Mouse (Mus musculus): Measurements from ENCODE around the gene Clstn3.
"Not testable (repeated sequence)": the region's sequence is repeated elsewhere in the genome, so short reads cannot be mapped to it uniquely, and the experiment has no call there.

Clstn3 gene

DNA sequence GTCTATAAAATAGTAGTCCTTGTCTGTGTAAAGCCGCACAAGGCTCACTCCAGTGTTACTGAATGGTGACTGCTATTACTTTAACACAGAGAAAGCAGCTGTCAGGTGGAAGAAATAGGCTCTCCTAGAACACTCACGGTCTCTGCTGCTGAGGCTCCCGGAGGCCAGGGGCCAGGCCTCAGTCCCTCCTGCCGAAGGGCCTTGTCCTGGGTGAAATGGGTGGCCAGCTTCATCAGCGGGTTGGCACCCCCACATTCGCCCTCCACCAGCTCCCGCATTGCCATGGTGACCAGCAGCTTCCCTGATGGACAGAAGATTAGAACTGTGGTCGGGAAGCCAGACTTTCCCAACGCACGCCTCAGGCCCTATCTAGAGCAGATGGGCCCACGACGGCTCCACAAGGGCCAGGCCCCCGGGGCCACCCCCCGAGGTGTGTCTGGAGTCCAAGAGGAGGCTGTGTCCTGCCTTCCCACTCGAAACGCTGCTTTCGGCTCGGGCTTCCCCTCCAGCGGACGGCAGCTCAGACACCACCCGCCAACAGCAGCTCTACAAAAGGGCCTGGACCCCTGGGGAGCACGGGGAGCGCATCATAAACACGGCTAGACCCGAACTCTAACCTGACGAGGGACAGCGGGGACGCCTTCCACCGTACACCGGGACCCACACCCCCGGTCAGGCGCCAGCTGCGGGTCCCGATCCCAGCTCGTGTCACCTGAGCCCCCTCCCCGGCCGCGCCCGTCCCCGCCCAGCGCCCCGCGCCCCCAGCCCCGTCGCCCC is 50.3 kb downstream of the Clstn3 start:
- DNase-seq (ENCODE audit: low read depth, low spot score), result no peak

DNA sequence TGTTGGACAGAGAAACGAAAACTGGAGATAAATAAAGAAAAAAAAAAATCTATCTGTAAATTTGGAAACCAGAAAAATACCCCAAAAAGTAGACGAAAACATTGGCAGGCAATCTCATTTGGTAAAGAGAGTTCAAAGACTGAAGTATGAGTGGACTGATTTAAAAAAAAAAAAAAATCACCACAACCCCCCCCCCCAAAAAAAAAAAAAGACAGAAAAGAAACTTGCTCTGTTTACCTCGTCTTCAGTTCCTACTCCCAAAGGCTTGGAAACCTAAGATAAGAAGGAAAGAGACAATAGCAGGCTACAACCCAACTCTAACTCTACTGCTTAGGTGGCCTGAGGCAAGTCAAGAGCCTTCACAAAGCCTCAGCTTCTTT is 50.8 kb downstream of the Clstn3 start:
- DNase-seq (ENCODE audit: low read depth, low spot score), result no peak

DNA sequence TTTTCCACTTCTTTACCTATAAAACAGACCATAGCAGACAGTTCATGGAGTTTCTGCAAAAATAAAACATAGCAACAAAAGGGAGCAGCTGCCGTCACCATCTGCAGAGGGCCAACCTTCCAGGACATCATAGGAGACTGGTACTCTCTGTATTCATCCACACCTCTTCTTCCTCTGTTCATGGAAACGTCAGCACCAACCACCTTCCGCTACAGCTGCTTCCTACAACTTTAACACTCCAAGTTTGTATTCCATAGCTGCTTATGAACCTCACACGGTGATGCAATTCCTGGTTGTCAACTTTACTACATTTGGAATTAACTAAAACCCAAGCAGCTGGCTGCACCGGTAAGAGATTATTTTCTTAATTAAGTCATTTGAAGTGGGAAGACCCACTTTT is 56.2 kb downstream of the Clstn3 start:
- DNase-seq (ENCODE audit: low read depth, low spot score), result no peak

DNA sequence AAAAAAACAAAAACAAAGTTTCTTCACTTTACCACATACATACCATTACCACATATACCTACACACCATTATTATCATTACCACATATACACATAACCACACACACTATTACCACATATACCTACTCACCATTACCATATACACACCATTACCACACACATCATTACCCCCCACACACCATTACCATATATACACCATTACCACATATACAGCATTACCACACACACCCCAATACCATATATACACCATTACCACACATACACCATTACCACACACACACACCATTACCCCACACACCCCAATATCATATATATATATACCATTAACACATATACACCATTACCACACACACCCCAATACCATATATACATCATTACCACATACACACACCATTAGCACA is 57.4 kb downstream of the Clstn3 start:
- no peak for DNase-seq (ENCODE audit: low read depth, low spot score)

DNA sequence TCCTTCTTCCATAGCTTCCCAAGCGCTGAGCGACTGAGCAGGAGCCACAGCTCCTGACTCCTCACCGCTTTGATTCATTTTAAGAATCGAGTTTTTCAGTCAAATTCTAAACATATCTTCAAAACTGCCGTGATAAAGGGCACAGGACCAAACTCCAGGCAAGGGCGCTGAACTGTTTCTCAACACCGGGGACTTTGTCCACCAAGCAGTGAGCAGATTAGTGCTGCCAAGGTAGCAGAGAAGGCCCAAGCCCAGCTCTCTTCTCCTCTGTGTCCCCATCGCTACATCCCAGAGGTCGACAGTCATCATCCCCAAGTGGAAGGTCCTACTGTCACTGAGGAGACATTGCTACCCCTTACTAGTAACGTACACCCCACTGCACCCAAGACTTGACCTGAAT is 58.3 kb downstream of the Clstn3 start:
- no peak for DNase-seq (ENCODE audit: low read depth, low spot score)

DNA sequence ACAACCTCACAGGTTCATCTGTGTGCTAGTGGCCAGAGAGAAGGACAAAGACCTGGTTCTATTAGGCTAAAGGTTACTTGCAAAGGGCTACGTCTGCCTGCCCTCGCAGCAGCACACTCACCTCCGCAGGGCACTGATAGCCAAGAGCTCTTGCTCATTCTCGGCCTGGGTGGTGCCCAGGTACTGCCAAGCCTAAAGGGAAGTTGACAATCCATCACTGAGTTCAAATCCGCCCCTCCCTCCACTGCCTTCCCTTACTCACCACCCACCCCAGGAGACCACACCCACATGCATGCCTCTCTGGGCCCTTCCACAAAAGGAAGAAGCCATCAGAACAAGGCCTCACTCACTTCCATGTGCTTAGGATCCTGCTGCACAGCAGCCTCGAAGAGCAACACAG is 64.9 kb downstream of the Clstn3 start:
- no peak for DNase-seq (ENCODE audit: low read depth, low spot score)

DNA sequence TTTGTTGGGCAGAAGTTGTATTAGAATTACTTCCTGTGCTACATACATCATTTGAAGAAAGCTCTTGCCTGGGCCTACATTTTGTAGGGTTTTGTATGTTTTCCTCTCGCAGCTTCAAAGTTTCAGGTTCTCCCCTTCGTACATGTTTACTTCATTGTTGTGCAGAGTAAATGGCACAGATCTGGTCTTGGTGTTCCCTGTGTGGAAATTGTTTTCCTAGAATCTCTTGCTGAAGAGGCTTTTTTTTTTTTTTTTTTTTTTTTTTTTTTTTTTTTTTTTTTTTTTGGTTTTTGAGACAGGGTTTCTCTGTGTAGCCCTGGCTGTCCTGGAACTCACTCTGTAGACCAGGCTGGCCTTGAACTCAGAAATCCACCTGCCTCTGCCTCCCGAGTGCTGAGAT is 69.6 kb downstream of the Clstn3 start:
- DNase-seq (ENCODE audit: low read depth, low spot score), result not testable (repeated sequence)
